Mouse (Mus musculus) adrenal gland, postnatal 14 days (tissue): ENCODE measurements around the gene Theg. TPM values are rescaled to one million over a fixed set of nuclear protein-coding genes. Genes with fewer than 3 reads are reported as not detected.

ENCODE experiments used
- DNase-seq: peaks from one replicate; pipeline ENCODE4 v3.0.0; 2021; ENCODE audit warnings: mixed read lengths
- total RNA-seq: library from RNA; stranded (reverse); gene quantifications from 2 replicates; pipeline ENCODE4 v1.2.3, GENCODE M21; 2021

The Theg gene
- total RNA-seq, 1 experiment from 2014 or later = not detected

GRCm38 (mm10) chr10:79594872-79595589, 7.9 kb upstream of the Theg start:
- peak; percentile 72 for DNase-seq

GRCm38 (mm10) chr10:79594111-79594510, 7.0 kb upstream of the Theg start:
- no peak for DNase-seq

- no peak for DNase-seq
Observed at GRCm38 (mm10) chr10:79590702-79591101, 3.6 kb upstream of the Theg start.

GRCm38 (mm10) chr10:79587752-79588126, 608 bp upstream of the Theg start:
- no peak for DNase-seq

- no peak for DNase-seq
Observed at GRCm38 (mm10) chr10:79586243-79586642, 888 bp downstream of the Theg start.

GRCm38 (mm10) chr10:79585723-79586122, 1.4 kb downstream of the Theg start:
- DNase-seq = no peak

GRCm38 (mm10) chr10:79585136-79585535, 2.0 kb downstream of the Theg start:
- no peak for DNase-seq

GRCm38 (mm10) chr10:79584426-79584825, 2.7 kb downstream of the Theg start:
- DNase-seq = no peak

GRCm38 (mm10) chr10:79584021-79584420, 3.1 kb downstream of the Theg start:
- DNase-seq = no peak

- no peak for DNase-seq
Observed at GRCm38 (mm10) chr10:79581501-79581900, 5.6 kb downstream of the Theg start.

- DNase-seq = peak; percentile 62
Observed at GRCm38 (mm10) chr10:79580811-79581210, 6.3 kb downstream of the Theg start.

GRCm38 (mm10) chr10:79580356-79580755, 6.8 kb downstream of the Theg start:
- no peak for DNase-seq

GRCm38 (mm10) chr10:79579781-79580180, 7.3 kb downstream of the Theg start:
- DNase-seq = no peak

- no peak for DNase-seq
Observed at GRCm38 (mm10) chr10:79578891-79579290, 8.2 kb downstream of the Theg start.

GRCm38 (mm10) chr10:79578276-79578675, 8.9 kb downstream of the Theg start:
- DNase-seq = no peak

- DNase-seq = no peak
Observed at GRCm38 (mm10) chr10:79577376-79577775, 9.8 kb downstream of the Theg start.

- no peak for DNase-seq
Observed at GRCm38 (mm10) chr10:79575754-79576153, 11.4 kb downstream of the Theg start.

GRCm38 (mm10) chr10:79574796-79575195, 12.3 kb downstream of the Theg start:
- no peak for DNase-seq

- no peak for DNase-seq
Observed at GRCm38 (mm10) chr10:79574350-79574749, 12.8 kb downstream of the Theg start.

GRCm38 (mm10) chr10:79573611-79574010, 13.5 kb downstream of the Theg start:
- no peak for DNase-seq

- DNase-seq = no peak
Observed at GRCm38 (mm10) chr10:79571314-79571713, 15.8 kb downstream of the Theg start.

- DNase-seq = no peak
Observed at GRCm38 (mm10) chr10:79569921-79570320, 17.2 kb downstream of the Theg start.

- no peak for DNase-seq
Observed at GRCm38 (mm10) chr10:79559716-79560115, 27.4 kb downstream of the Theg start.

- no peak for DNase-seq
Observed at GRCm38 (mm10) chr10:79557496-79557895, 29.6 kb downstream of the Theg start.

GRCm38 (mm10) chr10:79556951-79557350, 30.2 kb downstream of the Theg start:
- no peak for DNase-seq
